Mouse (Mus musculus) liver, embryonic 14.5 days (tissue): Measurements from ENCODE around the gene Selenof.

Experiments
- CTCF ChIP-seq: IDR thresholded peaks from 2 replicates; pipeline ENCODE4 v1.5.1; 2016; ENCODE audit warnings: antibody characterized with exemption, low read depth, control low read depth
- EP300 ChIP-seq: IDR thresholded peaks from 2 replicates; pipeline ENCODE4 v1.6.1; 2016; ENCODE audit warnings: antibody characterized with exemption, low read depth

DNA sequence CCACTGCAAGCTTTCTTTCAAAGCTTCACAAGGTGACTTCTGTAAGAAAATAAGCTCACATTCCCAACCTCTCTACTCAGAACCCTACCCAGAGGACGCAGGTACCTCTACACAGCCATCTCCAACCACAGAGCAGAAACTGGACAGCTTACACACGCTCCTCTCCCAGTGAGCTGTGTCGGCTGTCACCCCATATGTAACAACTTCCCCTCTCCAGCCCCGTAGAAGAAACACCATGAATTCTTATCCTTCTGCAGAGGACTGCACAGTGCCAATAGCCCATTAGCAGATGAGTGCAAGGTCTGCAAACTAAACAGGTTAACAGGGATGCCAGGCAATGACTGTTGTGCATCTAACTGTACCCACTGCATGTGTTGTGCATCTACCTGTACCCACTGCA lies 23.6 kb upstream of the Selenof start:
- TF ChIP-seq CTCF (no peak), EP300 (no peak)
